Mouse (Mus musculus) gastrocnemius, adult 2 months (tissue): ENCODE data around the gene Gnb3. TPM values are rescaled to one million over a fixed set of nuclear protein-coding genes. Genes with fewer than 3 reads are reported as not detected.

ENCODE experiments used
- DNase-seq: peaks from one replicate; pipeline ENCODE4 v3.0.0; 2022
- H3K27ac ChIP-seq: fragments of 200-600 bp; 2 replicates; pipeline ENCODE4 v1.8.1; 2022; ENCODE audit warnings: mild to moderate bottlenecking
- H3K4me3 ChIP-seq: fragments of 200-600 bp; 2 replicates; pipeline ENCODE4 v1.8.1; 2022; ENCODE audit warnings: mild to moderate bottlenecking, moderate library complexity
- CTCF ChIP-seq: fragments of 200-600 bp; IDR thresholded peaks from 2 replicates; pipeline ENCODE4 v1.8.1; 2022; ENCODE audit warnings: antibody characterized with exemption, mild to moderate bottlenecking, moderate library complexity
- intact Hi-C: fragments of 180-260 bp; cut with DNase I; formaldehyde crosslinking; loops from one replicate; pipeline ENCODE4 v1.15.1; 2025
- total RNA-seq, 2 experiments: library from RNA; stranded (reverse); gene quantifications; 2 replicates each; pipeline ENCODE4 v1.2.3; 2021

Gnb3 gene
- total RNA-seq, 2 experiments from 2014 or later: 0.75 to 1.4 TPM

DNA sequence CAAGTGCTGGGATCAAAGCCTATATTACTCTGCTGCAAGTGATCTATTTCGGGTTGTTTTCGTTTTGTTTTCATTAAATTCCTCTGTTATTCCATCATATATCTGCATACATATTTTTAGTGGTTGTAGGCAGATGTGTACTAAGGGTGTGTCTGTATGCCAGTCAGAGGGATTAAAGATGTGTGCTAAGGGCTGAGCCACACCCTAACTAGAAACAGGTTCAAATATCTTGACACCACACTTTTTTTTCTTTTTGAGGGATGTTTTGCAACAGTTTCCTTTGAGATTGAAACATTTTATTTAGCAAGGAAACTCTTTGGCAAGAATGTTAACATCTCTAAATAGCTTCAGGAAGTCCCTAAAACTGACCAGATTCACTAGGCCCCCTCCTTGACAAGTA lies 43.9 kb downstream of the Gnb3 start:
- TF ChIP-seq CTCF: no peak
- Histone ChIP-seq H3K27ac (no peak overlapping the region), H3K4me3 (no peak overlapping the region)
- no peak for DNase-seq
- intact Hi-C loops: no loop called here

DNA sequence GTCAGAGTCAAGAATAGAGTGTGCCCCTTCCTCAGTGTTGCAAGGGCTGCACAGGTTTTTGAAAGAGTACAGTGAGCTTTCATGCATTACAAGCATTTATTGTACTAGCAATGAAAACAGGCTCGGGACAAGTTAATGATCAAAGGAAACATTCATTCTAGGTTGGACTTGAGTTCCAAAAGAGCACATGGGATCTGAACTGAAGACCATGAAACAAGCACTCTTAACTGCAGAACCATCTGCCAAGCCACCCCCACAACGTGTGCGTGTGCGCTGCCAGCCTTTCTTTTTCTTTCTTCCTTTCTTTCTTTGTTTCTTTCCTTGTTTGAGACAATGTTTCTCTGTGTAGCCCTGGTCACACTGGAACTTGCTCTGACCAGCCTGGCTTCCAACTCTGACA lies 44.3 kb downstream of the Gnb3 start:
- no peak for TF ChIP-seq CTCF
- intact Hi-C loops: no loop called here
- Histone ChIP-seq H3K27ac (no peak overlapping the region), H3K4me3 (no peak overlapping the region)
- DNase-seq: no peak

DNA sequence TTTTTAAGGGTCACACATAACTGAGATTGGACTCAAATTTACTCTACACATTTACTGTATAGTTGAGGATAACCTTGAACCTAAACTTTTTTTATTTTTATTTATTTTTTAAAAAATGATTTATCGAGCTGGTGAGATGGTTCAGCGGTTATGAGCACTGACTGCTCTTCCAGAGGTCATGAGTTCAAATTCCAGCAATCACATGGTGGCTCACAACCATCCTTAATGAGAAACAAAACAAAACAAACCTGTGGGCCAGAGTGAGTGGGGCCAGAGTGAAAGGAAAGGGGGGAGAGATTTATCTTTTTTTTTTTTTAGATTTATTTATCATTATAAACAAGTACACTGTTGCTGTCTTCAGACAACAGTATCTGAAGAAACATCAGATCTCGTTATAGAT lies 48.2 kb downstream of the Gnb3 start:
- no peak for DNase-seq
- intact Hi-C loops: no loop called here
- TF ChIP-seq CTCF: no peak
- no peak overlapping the region for H3K27ac ChIP-seq
- H3K4me3 ChIP-seq: no peak overlapping the region

DNA sequence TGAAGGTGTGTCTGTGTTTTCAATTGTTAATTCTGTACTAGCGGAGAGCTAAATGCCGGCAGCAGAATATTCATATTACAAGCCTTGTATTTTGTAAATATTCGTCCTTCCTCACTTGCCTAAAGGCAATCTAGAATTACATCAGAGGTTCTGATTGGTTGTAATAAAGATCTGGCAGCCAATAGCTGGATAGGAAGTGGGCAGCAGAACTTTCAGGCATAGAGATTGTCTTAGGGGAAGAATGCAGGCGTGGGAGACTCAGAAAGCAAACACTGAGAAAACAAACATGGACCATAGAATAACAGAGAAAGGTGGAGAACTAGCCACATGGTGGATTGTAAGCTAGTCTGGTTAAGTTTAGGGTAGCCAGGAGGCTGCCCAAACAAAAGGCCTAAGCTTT lies 50.0 kb downstream of the Gnb3 start:
- Histone ChIP-seq H3K27ac (no peak overlapping the region), H3K4me3 (no peak overlapping the region)
- intact Hi-C loops: no loop called here
- no peak for DNase-seq
- no peak for TF ChIP-seq CTCF

DNA sequence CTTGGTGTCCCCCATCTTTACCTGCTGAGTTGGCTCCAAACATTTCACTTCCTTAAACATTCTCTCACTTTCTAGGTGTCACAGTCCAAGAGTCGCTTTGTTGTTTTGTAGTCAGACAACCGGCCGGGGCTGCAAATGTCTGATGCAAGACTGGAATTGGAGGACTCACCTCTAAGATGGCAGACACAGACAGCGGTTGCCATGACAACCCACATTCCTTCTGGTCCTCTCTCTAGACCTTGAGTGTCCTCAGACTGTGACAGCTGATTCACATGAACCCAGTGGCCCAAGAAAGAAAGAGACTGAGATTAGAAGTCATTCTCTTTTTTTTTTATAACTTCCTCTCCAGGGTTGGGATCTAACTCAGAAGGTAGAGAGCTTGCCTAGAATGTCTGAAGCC lies 50.6 kb downstream of the Gnb3 start:
- H3K27ac ChIP-seq: no peak overlapping the region
- intact Hi-C loops: no loop called here
- H3K4me3 ChIP-seq: no peak overlapping the region
- no peak for DNase-seq
- TF ChIP-seq CTCF: no peak

DNA sequence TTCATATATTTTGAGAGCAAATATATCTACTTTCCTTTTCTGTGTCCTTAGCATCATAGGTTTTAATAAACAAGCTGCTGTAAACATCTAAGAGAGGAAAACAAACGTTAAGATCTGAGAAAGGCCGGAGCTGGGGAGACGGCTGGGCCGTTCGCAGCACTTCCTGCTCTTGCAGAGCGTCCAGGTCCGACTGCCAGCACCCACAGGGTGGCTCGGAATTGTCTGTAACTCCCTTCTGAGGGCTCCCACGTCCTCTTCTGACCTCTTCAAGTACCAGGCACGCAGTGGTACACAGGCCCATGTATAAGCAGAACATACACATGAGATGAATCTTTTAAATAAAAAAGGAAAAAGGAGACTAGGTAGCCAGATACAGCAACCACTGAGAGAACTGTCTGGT lies 52.4 kb downstream of the Gnb3 start:
- no peak for DNase-seq
- no peak overlapping the region for H3K4me3 ChIP-seq
- no peak for TF ChIP-seq CTCF
- H3K27ac ChIP-seq: no peak overlapping the region
- intact Hi-C loops: no loop called here

DNA sequence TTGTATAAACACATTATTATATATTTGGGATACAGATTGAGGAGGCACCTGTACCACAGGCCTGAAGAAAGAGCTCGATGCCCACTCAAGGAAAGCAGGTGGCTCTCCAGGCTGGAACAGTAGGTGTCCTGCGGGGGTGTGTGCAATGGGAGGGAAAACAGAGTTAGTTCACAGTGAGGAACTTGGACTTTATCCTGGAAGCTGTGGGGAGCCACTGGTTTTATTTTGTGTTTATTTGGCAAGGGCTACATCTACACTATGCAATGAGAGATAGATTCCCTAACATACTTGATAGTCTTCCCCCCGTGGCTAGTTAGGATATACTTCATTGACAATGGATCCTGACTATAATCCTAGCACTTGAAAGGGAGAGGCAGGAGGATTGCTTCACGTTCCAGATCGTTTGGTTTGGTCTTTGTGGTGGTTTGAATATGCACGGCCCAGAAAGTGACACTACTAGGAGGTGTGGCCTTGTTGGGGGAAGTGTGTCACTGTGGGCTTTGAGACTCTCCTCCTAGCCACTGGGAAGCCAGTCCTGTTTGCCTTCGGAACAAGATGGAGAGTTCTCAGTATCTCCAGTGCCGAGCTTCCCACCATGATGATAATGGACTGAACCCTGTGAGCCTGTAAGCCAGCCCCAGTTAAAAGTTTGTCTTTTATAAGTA lies 53.2 kb downstream of the Gnb3 start:
- Histone ChIP-seq H3K4me3 (no peak overlapping the region), H3K27ac (no peak overlapping the region)
- intact Hi-C loops: no loop called here
- DNase-seq: no peak
- no peak for TF ChIP-seq CTCF

Other genes starting within 250 kb of the Gnb3 start
- under 1 TPM; 0.31 to 0.39 TPM for gene C1s2, start 204.2 kb downstream of the Gnb3 start, total RNA-seq
- gene Lpcat3, start 177.2 kb downstream of the Gnb3 start, total RNA-seq: 10 to 100 TPM; 14.6 to 19.0 TPM
- gene Emg1, start 128.1 kb downstream of the Gnb3 start, total RNA-seq: 10 to 100 TPM; 57.7 to 71.8 TPM
- gene Phb2, start 127.9 kb downstream of the Gnb3 start, total RNA-seq: 100 to 1,000 TPM; 142 to 184 TPM
- gene Ptpn6, start 101.6 kb downstream of the Gnb3 start, total RNA-seq: under 1 TPM; 0.61 to 0.87 TPM
- gene Grcc10, start 98.9 kb downstream of the Gnb3 start, total RNA-seq: 100 to 1,000 TPM; 145 to 182 TPM
- gene Gm45234, start 84.3 kb downstream of the Gnb3 start, total RNA-seq: not detected
- 10 to 100 TPM; 46.4 to 47.9 TPM for gene Atn1, start 83.8 kb downstream of the Gnb3 start, total RNA-seq
- gene Eno2, start 70.6 kb downstream of the Gnb3 start, total RNA-seq: 1 to 10 TPM; 1.2 to 2.0 TPM
- under 1 TPM in 1 of 2 experiments, not detected in 1; 0.48 TPM for gene Lrrc23, start 60.5 kb downstream of the Gnb3 start, total RNA-seq
- gene Spsb2, start 31.6 kb downstream of the Gnb3 start, total RNA-seq: 1 to 10 TPM; 2.0 to 2.5 TPM
- 1,000 to 10,000 TPM; 2,224 to 2,391 TPM for gene Tpi1, start 26.0 kb downstream of the Gnb3 start, total RNA-seq
- gene Usp5, start 10.8 kb downstream of the Gnb3 start, total RNA-seq: 10 to 100 TPM; 43.4 to 50.1 TPM
- under 1 TPM; 0.26 to 0.31 TPM for gene Cdca3, start 10.7 kb downstream of the Gnb3 start, total RNA-seq
- gene P3h3, start 17.5 kb upstream of the Gnb3 start, total RNA-seq: 1 to 10 TPM; 4.1 to 7.1 TPM
- not detected for gene Gpr162, start 23.7 kb upstream of the Gnb3 start, total RNA-seq
- gene Cd4, start 47.9 kb upstream of the Gnb3 start, total RNA-seq: not detected
- gene Lag3, start 71.4 kb upstream of the Gnb3 start, total RNA-seq: under 1 TPM; 0.11 to 0.13 TPM
- 10 to 100 TPM; 65.5 to 99.4 TPM for gene Ptms, start 79.8 kb upstream of the Gnb3 start, total RNA-seq
- gene Mlf2, start 91.1 kb upstream of the Gnb3 start, total RNA-seq: 100 to 1,000 TPM; 202 to 204 TPM
- gene Cops7a, start 125.3 kb upstream of the Gnb3 start, total RNA-seq: 100 to 1,000 TPM; 108 to 115 TPM
- gene Pianp, start 156.4 kb upstream of the Gnb3 start, total RNA-seq: under 1 TPM; 0.22 to 0.41 TPM
- 10 to 100 TPM; 24.4 to 28.0 TPM for gene Zfp384, start 168.9 kb upstream of the Gnb3 start, total RNA-seq
- 10 to 100 TPM; 26.8 to 28.3 TPM for gene Ing4, start 199.5 kb upstream of the Gnb3 start, total RNA-seq
- gene Acrbp, start 209.4 kb upstream of the Gnb3 start, total RNA-seq: 1 to 10 TPM; 2.4 to 4.5 TPM
- not detected for gene Lpar5, start 227.6 kb upstream of the Gnb3 start, total RNA-seq